Mouse (Mus musculus) lung, embryonic 16.5 days (tissue): Measurements from ENCODE around the gene Tnfrsf11a. TPM values are rescaled to one million over a fixed set of nuclear protein-coding genes. Genes with fewer than 3 reads are reported as not detected.

Experiments
- ATAC-seq: fragments of 200-750 bp; cut with Nextera tagmentation; 2 replicates; pipeline ENCODE4 v1.8.0; 2017; ENCODE audit warnings: low read depth, mild to moderate bottlenecking, moderate library complexity
- H3K27ac ChIP-seq: fragments of 300-500 bp; sonication (generic); 2 replicates; pipeline ENCODE4 v1.5.1; 2014; ENCODE audit warnings: mild to moderate bottlenecking, control low read depth, low read length
- H3K27me3 ChIP-seq: fragments of 300-500 bp; sonication (generic); 2 replicates; pipeline ENCODE4 v1.6.1; 2014; ENCODE audit warnings: low read depth, low read length, mixed read lengths; ENCODE audit not compliant: control insufficient read depth, insufficient read depth
- H3K36me3 ChIP-seq: fragments of 300-500 bp; sonication (generic); 2 replicates; pipeline ENCODE4 v1.6.1; 2014; ENCODE audit warnings: low read length; ENCODE audit not compliant: control insufficient read depth, insufficient read depth
- H3K4me1 ChIP-seq: fragments of 300-500 bp; sonication (generic); replicated peaks from 2 replicates; pipeline ENCODE4 v1.6.1; 2014; ENCODE audit warnings: low read length, mixed read lengths; ENCODE audit not compliant: control insufficient read depth, insufficient read depth
- H3K4me2 ChIP-seq: fragments of 300-500 bp; sonication (generic); 2 replicates; pipeline ENCODE4 v1.6.1; 2014; ENCODE audit warnings: low read depth, low read length, control low read depth
- H3K4me3 ChIP-seq: fragments of 300-500 bp; sonication (generic); 2 replicates; pipeline ENCODE4 v1.5.1; 2014; ENCODE audit warnings: mild to moderate bottlenecking, low read length, control low read depth
- H3K9ac ChIP-seq: fragments of 300-500 bp; sonication (generic); 2 replicates; pipeline ENCODE4 v1.6.1; 2014; ENCODE audit warnings: low read length, control low read depth
- H3K9me3 ChIP-seq: fragments of 300-500 bp; sonication (generic); 2 replicates; pipeline ENCODE4 v1.6.1; 2016; ENCODE audit warnings: low read length; ENCODE audit not compliant: control insufficient read depth
- WGBS: fragments of 180-500 bp; shearing (Covaris S2); extraction: QIAGEN DNeasy Blood & Tissue Kit; methylation state at CpG from one replicate; pipeline ENCODE4 v1.1.7; 2014; 5-methylcytosine and 5-hydroxymethylcytosine counted together
- polyA plus RNA-seq: library from polyadenylated mRNA; unstranded; fragments of >200 nt; fragmentation: Nextera tagmentation; extraction: Ambion mirVana; gene quantifications from 2 replicates; pipeline ENCODE4 v1.2.1, GENCODE M21; 2015

Tnfrsf11a gene
- polyA plus RNA-seq, 1 experiment from 2014 or later: 1.4 TPM

DNA sequence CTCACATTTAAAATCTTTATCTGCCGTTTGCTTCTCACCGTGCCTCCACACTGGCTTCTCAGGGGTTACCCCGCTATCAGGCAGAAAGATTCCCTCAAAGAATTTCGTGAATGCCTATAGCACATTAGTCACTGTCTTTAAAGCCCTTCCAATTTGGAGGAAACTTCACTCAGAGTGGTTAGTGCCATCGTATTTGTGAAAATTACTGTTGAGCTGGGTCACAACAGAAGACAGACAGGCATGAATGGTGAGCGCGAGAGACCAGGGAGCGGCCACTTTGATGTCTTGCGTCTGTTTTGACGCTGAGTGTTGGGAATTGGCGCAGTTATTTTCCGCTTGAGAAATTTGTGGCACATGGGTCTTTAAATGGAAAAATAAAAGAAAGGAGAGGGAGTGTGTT, 62.9 kb downstream of the Tnfrsf11a start:
- Histone ChIP-seq H3K27ac (no peak overlapping the region), H3K9ac (no peak overlapping the region), H3K4me3 (0 out of 2 replicates have a peak overlapping the region, but pooled peaks have one; percentile 8), H3K4me1 (peaks cover 6% of the 10 kb centered on the region; the same call in 1 of the 2 replicates), H3K36me3 (no peaks in the 10 kb centered on the region), H3K9me3 (no peaks in the 10 kb centered on the region), H3K4me2 (peak overlapping the region; percentile 34), H3K27me3 (peaks cover 10% of the 10 kb centered on the region)
- WGBS: 2% methylated on average over 12 of the region's 12 CpGs
- ATAC-seq: no peak

DNA sequence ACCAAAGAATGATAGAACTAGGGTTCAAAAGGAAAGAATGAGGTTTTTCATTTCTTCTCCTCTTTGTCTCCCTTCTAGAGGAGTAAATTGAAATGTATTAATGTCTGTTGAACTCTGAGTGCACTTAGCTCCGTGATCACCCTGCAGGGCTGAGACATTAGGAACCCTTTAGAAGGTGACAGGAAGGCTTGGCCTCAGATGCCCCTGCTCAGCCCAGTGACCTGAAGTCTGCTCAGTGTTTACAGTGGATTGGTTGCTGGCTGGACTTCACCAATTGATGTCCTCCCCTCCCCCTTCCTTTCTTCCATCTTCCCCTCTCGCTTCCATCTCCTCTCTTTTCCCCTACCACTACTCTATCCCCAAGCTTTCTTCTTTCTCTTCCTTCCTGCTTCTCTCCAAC, 63.3 kb downstream of the Tnfrsf11a start:
- H3K4me2 ChIP-seq: peak overlapping the region; percentile 34
- no peaks in the 10 kb centered on the region for H3K36me3 ChIP-seq
- no peaks in the 10 kb centered on the region for H3K9me3 ChIP-seq
- 6% methylated on average over 2 of the region's 2 CpGs for WGBS
- no peak for ATAC-seq
- no peak overlapping the region for H3K9ac ChIP-seq
- H3K27me3 ChIP-seq: peaks cover 10% of the 10 kb centered on the region
- H3K4me3 ChIP-seq: no peak overlapping the region
- peaks cover 6% of the 10 kb centered on the region; the same call in 1 of the 2 replicates for H3K4me1 ChIP-seq
- no peak overlapping the region for H3K27ac ChIP-seq

DNA sequence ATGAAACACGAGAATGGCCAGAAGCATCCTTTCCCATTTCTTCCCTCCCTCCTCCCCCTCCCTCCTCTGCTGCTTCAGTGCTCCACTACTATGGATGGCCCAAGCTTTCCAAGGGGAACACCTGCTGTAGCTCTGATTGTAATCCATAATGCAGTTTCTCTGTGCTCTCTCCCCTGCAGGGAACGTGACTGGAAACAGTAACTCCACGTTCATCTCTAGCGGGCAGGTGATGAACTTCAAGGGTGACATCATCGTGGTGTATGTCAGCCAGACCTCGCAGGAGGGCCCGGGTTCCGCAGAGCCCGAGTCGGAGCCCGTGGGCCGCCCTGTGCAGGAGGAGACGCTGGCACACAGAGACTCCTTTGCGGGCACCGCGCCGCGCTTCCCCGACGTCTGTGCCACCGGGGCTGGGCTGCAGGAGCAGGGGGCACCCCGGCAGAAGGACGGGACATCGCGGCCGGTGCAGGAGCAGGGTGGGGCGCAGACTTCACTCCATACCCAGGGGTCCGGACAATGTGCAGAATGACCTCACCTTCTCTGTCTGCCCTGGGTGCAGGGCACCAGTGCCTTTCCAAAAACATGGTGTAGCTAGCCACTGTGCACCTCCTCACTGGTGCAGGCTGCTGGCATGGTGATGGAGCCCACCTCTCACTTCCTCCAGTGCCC, 64.0 kb downstream of the Tnfrsf11a start:
- H3K27me3 ChIP-seq: peaks cover 10% of the 10 kb centered on the region
- peak overlapping the region; percentile 34 for H3K4me2 ChIP-seq
- H3K27ac ChIP-seq: no peak overlapping the region
- 0 out of 2 replicates have a peak, but pooled peaks have one; percentile 20 for ATAC-seq
- H3K4me1 ChIP-seq: peaks cover 6% of the 10 kb centered on the region; the same call in 1 of the 2 replicates
- H3K9ac ChIP-seq: no peak overlapping the region
- H3K4me3 ChIP-seq: no peak overlapping the region
- no peaks in the 10 kb centered on the region for H3K36me3 ChIP-seq
- no peaks in the 10 kb centered on the region for H3K9me3 ChIP-seq
- WGBS: 7% methylated on average over 28 of the region's 28 CpGs

DNA sequence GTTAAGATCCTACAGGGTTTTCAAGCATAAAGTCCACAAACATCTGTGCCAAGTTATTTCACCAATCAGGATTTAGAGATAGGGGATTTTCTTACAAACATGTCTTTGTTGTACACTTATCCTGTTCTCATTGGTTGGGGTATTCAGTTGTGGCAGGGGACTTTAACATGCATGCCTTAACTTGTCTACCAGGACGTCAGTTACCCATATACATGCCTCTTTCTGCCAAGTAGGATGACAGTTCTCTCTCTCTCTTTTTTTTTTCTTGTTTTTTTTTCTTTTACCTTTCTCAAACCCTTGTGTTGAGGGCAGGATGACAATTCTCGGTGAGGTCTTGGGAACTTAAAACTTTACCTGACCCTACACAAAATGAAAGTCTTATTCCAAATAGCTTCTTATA, 65.9 kb downstream of the Tnfrsf11a start:
- no peak overlapping the region for H3K4me3 ChIP-seq
- ATAC-seq: no peak
- no peak overlapping the region for H3K9ac ChIP-seq
- no peaks in the 10 kb centered on the region for H3K36me3 ChIP-seq
- peaks cover 6% of the 10 kb centered on the region; the same call in 1 of the 2 replicates for H3K4me1 ChIP-seq
- WGBS: 82% methylated on average over 2 of the region's 2 CpGs
- H3K4me2 ChIP-seq: no peak overlapping the region
- no peak overlapping the region for H3K27ac ChIP-seq
- H3K9me3 ChIP-seq: no peaks in the 10 kb centered on the region
- H3K27me3 ChIP-seq: peaks cover 10% of the 10 kb centered on the region

DNA sequence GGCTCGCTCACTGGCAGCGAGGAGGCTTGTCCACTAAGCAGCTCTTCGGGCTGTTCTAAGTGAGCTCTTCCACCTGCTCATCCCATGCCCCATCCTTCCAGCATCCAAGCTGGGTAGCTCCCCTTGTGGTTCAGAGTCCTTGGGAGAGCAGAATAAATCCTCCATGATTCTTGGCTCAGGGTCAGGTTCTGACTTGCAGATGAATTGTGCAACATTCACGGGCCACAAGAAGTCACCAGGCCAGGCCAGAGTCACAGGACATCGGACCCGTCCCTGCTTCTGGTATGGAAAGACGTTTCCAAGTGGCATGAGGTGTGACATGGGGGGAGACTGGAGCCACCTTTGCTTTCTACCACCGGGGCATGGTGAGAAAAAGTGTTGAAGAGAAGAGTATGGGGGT, 68.3 kb downstream of the Tnfrsf11a start:
- Histone ChIP-seq H3K36me3 (no peaks in the 10 kb centered on the region), H3K9me3 (no peaks in the 10 kb centered on the region), H3K4me2 (no peak overlapping the region), H3K27ac (no peak overlapping the region), H3K4me3 (no peak overlapping the region), H3K9ac (no peak overlapping the region), H3K4me1 (peaks cover 4% of the 10 kb centered on the region; the same call in 1 of the 2 replicates), H3K27me3 (peaks cover 10% of the 10 kb centered on the region)
- WGBS: 80% methylated on average over 8 of the region's 8 CpGs
- no peak for ATAC-seq

DNA sequence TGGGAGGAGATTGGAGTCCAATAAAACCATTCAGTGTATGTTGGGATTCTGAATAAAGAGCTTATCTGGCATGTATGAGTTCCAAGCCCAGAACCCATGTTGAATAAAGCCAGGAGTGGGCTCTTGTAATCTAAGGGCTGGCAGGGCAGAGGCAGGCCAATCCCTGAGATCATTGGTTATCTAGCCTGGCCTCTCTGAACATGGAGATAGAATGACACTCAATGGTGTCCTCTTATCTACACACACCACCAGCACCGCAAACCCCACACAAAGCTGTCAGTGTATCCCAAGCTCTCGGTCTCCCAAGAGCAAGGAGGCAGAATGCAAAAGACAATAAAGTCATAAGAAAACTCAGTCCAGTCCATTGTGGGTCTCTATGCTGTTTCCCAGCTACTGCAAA, 70.8 kb downstream of the Tnfrsf11a start:
- no peaks in the 10 kb centered on the region for H3K9me3 ChIP-seq
- no peak for ATAC-seq
- no peaks in the 10 kb centered on the region for H3K36me3 ChIP-seq
- H3K9ac ChIP-seq: no peak overlapping the region
- H3K27me3 ChIP-seq: no peaks in the 10 kb centered on the region
- 86% methylated on average over 2 of the region's 2 CpGs for WGBS
- no peak overlapping the region for H3K4me2 ChIP-seq
- no peaks in the 10 kb centered on the region for H3K4me1 ChIP-seq
- H3K4me3 ChIP-seq: no peak overlapping the region
- H3K27ac ChIP-seq: no peak overlapping the region

DNA sequence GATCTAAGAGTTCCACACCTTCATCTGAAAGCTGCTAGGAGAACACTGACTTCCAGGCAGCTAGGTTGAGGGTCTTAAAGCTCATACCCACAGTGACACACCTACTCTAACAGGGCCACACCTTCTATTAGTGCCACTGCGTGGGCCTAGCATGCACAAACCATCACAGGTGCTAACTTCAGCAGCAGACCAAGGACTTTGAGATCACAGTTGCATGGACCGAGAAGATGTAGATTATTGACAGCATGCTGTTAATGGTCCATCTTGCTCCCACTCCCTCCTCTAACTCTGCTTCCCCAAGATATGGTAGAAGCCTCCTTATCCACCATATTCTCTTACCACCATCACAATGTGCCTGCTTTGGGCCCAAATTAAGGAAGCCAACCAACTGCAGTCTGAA, 79.2 kb downstream of the Tnfrsf11a start:
- no peak for ATAC-seq
- no peaks in the 10 kb centered on the region for H3K27me3 ChIP-seq
- H3K4me2 ChIP-seq: no peak overlapping the region
- no peaks in the 10 kb centered on the region for H3K36me3 ChIP-seq
- H3K4me3 ChIP-seq: no peak overlapping the region
- H3K4me1 ChIP-seq: no peaks in the 10 kb centered on the region
- H3K27ac ChIP-seq: no peak overlapping the region
- 85% methylated on average over 2 of the region's 2 CpGs for WGBS
- H3K9ac ChIP-seq: no peak overlapping the region
- H3K9me3 ChIP-seq: no peaks in the 10 kb centered on the region

DNA sequence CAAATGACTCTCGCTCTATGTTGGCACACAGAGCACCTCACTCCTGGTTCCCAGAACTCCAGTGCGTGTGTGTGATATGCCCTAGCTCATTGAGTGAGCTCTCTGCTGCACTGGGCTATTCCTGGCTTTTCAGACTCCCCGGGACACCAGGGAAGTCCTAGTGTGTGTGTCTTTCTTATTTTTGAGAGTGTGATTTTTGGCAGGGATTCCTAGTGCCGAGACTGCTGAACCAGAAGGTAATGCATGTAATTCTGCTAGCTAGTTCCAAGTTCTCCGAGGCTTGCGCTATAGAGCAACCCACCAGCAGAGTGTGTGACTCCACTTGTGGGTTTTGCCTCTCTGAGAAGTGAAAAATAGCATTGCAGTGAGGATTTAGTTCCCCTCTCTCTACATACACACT, 96.1 kb downstream of the Tnfrsf11a start:
- no peaks in the 10 kb centered on the region for H3K9me3 ChIP-seq
- H3K4me1 ChIP-seq: no peaks in the 10 kb centered on the region; the same call in 1 of the 2 replicates
- H3K4me2 ChIP-seq: no peak overlapping the region
- no peaks in the 10 kb centered on the region for H3K36me3 ChIP-seq
- no peaks in the 10 kb centered on the region for H3K27me3 ChIP-seq
- H3K27ac ChIP-seq: no peak overlapping the region
- WGBS: 62% methylated on average over 6 of the region's 6 CpGs
- H3K4me3 ChIP-seq: no peak overlapping the region
- ATAC-seq: no peak
- no peak overlapping the region for H3K9ac ChIP-seq

DNA sequence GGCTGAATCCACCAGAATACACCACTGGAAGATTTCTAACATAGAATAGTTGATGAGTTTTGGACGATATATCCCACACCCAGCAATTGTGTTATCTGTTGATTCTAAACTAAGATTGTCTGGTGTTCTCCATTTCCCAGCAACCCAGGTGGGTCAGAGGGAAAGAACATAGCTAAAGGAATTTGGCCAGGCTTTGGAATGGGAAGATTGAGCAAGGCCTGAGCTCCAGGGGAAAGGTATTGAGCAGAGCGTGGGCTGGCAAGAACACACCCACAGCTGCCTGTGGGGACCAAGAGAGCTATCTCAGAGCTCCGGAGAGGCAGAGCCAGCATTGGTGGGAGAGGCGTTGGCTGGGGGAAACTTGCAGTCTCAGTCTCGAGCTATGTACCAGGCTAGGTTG, 97.3 kb downstream of the Tnfrsf11a start:
- no peak overlapping the region for H3K4me2 ChIP-seq
- ATAC-seq: no peak
- no peak overlapping the region for H3K9ac ChIP-seq
- H3K9me3 ChIP-seq: no peaks in the 10 kb centered on the region
- H3K36me3 ChIP-seq: no peaks in the 10 kb centered on the region
- no peak overlapping the region for H3K4me3 ChIP-seq
- H3K27me3 ChIP-seq: no peaks in the 10 kb centered on the region
- no peaks in the 10 kb centered on the region; the same call in 1 of the 2 replicates for H3K4me1 ChIP-seq
- H3K27ac ChIP-seq: no peak overlapping the region
- WGBS: 85% methylated on average over 5 of the region's 5 CpGs
